ENCODE assay signal across 8 mouse cellular contexts in the genomic region with DNA sequence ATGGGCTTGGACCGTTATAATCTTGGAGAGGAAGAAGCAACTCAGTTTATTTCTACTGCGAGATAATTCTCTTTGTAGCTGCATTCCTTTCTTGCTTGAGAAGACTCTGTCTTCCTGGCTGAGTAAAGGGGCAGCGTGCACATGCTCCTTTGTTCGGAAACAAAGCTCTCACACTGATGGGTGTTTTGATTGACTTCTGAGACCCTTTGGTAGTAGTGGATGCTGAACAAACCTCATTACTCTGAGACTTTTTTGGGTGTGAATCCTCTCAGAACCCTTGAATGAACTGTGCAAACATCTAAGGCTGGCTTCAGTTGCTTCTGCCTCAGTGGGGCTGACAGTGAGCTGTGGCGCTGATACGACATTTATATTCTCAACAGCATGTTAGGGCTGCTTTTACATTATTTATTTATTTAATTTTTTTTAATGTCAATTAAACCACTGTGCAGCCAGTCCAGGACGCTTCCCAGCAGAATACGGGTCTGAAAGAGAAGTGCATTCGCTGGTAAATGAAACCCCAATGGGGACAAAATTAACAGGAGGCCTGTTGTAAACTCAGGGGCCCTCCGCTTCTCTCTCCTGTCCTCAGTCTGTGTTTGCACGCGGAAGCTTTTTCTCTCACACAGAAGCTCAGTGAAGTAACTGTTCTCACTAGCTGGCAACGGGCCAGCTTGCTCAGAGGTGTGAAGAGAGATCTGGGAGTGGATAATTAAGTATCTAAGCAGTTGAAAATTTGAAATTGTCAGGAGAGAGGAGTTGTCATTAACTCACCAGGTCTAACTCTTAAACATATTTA.
DNase-seq lines count a peak whose midpoint lies in the region; ATAC-seq and TF ChIP-seq lines count a peak whose summit lies in the region.
"Had no signal": no experiment of that assay in that cellular context is flagged by ENCODE, and none has a peak within 500 bp of the region (broad histone marks: within the 10 kb centered on the region; RNA-seq: fewer than 3 reads in every experiment).

No protein-coding gene starts in this region.

- H3K4me1 ChIP-seq in lung, embryonic 14.5 days (ENCODE audit: insufficient read depth), result peaks cover 5% of the 10 kb centered on the region; the same call in 1 of the 2 replicates
- H3K4me1 ChIP-seq in hindbrain, embryonic 15.5 days (replicated peaks), result peaks cover 17% of the 10 kb centered on the region

- no peak overlapping the region for H3K4me3 ChIP-seq in lung, embryonic 14.5 days (ENCODE audit: low read depth, low read length)
- H3K4me3 ChIP-seq in hindbrain, embryonic 15.5 days, result no peak overlapping the region
- H3K4me3 ChIP-seq: limb, embryonic 12.5 days had no signal

- H3K9me3 ChIP-seq in lung, embryonic 14.5 days (ENCODE audit: low read depth, low read length), result no peaks in the 10 kb centered on the region
- H3K9me3 ChIP-seq in hindbrain, embryonic 15.5 days, result no peaks in the 10 kb centered on the region
- H3K9me3 ChIP-seq: limb, embryonic 12.5 days had no signal

- TF ChIP-seq CTCF in lung, embryonic 14.5 days (IDR thresholded peaks at IDR 0.05; ENCODE audit: low read depth), result no peak

- peak; percentile 71 for DNase-seq in lung, embryonic 14.5 days
- no peak for DNase-seq in lung, postnatal 14 days
- DNase-seq in embryo, embryonic 11.5 days (ENCODE audit: low read depth, low spot score), result peak; percentile 24
- peak; percentile 52 for DNase-seq in right cerebral cortex, postnatal 14 days
- no peak for DNase-seq in heart, postnatal 10 days
- no peak for DNase-seq in spleen, postnatal 4 days (ENCODE audit: low spot score in 2 of 2)

- ATAC-seq in lung, embryonic 14.5 days (ENCODE audit: insufficient read depth), result peak; percentile 30; the same call in 1 of the 2 replicates
- peak; percentile 45; the same call in 1 of the 2 replicates for ATAC-seq in hindbrain, embryonic 15.5 days (ENCODE audit: low FRiP score, low read depth)

- no peaks in the 10 kb centered on the region for H3K36me3 ChIP-seq in lung, embryonic 14.5 days (ENCODE audit: insufficient read depth)
- no peaks in the 10 kb centered on the region for H3K36me3 ChIP-seq in hindbrain, embryonic 15.5 days
- H3K36me3 ChIP-seq: limb, embryonic 12.5 days had no signal

- intact Hi-C loops in heart, postnatal 10 days (cut with DNase I), result no loop called here

- no peaks in the 10 kb centered on the region for H3K27me3 ChIP-seq in lung, embryonic 14.5 days (ENCODE audit: insufficient read depth, low read length)
- H3K27me3 ChIP-seq in hindbrain, embryonic 15.5 days, result no peaks in the 10 kb centered on the region

- H3K9ac ChIP-seq in lung, embryonic 14.5 days, result no peak overlapping the region
- no peak overlapping the region for H3K9ac ChIP-seq in hindbrain, embryonic 15.5 days
- H3K9ac ChIP-seq: limb, embryonic 12.5 days had no signal

- H3K27ac ChIP-seq in lung, embryonic 14.5 days (ENCODE audit: low read depth), result no peak overlapping the region
- no peak overlapping the region for H3K27ac ChIP-seq in hindbrain, embryonic 15.5 days (replicated peaks)
- H3K27ac ChIP-seq: limb, embryonic 12.5 days had no signal

- no peak overlapping the region for H3K4me2 ChIP-seq in lung, embryonic 14.5 days
- H3K4me2 ChIP-seq in hindbrain, embryonic 15.5 days, result no peak overlapping the region
- H3K4me2 ChIP-seq: limb, embryonic 12.5 days had no signal

- 32% methylated on average over 13 of the region's 13 CpGs for WGBS in lung, embryonic 14.5 days
- WGBS in hindbrain, embryonic 15.5 days, result 26% methylated on average over 13 of the region's 13 CpGs

Comparison
In these comparisons a context has a peak if more than half of its experiments do, and no peak if none do; other contexts are left out.
1. DNase-seq: peak in lung, embryonic 14.5 days (single experiment), embryo, embryonic 11.5 days (single experiment) and right cerebral cortex, postnatal 14 days (single experiment); none in lung, postnatal 14 days (single experiment), heart, postnatal 10 days (0 of 2) and spleen, postnatal 4 days (0 of 2).